Mouse (Mus musculus) heart, embryonic 11.5 days (tissue): ENCODE data around the gene Nup85. TPM values are rescaled to one million over a fixed set of nuclear protein-coding genes. Genes with fewer than 3 reads are reported as not detected.
"Not testable (repeated sequence)": the region's sequence is repeated elsewhere in the genome, so short reads cannot be mapped to it uniquely, and the experiment has no call there.

Experiments used
- ATAC-seq: fragments of 200-750 bp; cut with Nextera tagmentation; replicated peaks from 2 replicates; pipeline ENCODE4 v1.8.0; 2017; ENCODE audit warnings: moderate library complexity; ENCODE audit not compliant: insufficient number of reproducible peaks, low FRiP score, low TSS enrichment
- H3K27ac ChIP-seq: fragments of 300-500 bp; sonication (generic); 2 replicates; pipeline ENCODE4 v1.5.1; 2014; ENCODE audit warnings: mild to moderate bottlenecking, low read depth, low read length
- H3K27me3 ChIP-seq: fragments of 300-500 bp; sonication (generic); 2 replicates; pipeline ENCODE4 v1.6.1; 2014; ENCODE audit warnings: mild to moderate bottlenecking, low read length, mixed read lengths; ENCODE audit not compliant: control insufficient read depth, insufficient read depth
- H3K36me3 ChIP-seq: fragments of 300-500 bp; sonication (generic); 2 replicates; pipeline ENCODE4 v1.6.1; 2014; ENCODE audit warnings: mild to moderate bottlenecking, low read length, moderate library complexity, mixed read lengths; ENCODE audit not compliant: control insufficient read depth, insufficient read depth
- H3K4me1 ChIP-seq: fragments of 300-500 bp; sonication (generic); 2 replicates; pipeline ENCODE4 v1.6.1; 2014; ENCODE audit warnings: low read length; ENCODE audit not compliant: control insufficient read depth, insufficient read depth
- H3K4me2 ChIP-seq: fragments of 300-500 bp; sonication (generic); 2 replicates; pipeline ENCODE4 v1.6.1; 2014; ENCODE audit warnings: mild to moderate bottlenecking, moderate library complexity
- H3K4me3 ChIP-seq: fragments of 300-500 bp; sonication (generic); 2 replicates; pipeline ENCODE4 v1.5.1; 2014; ENCODE audit warnings: low read depth, low read length
- H3K9ac ChIP-seq: fragments of 300-500 bp; sonication (generic); 2 replicates; pipeline ENCODE4 v1.6.1; 2014; ENCODE audit warnings: mild to moderate bottlenecking, low read depth, low read length, moderate library complexity
- H3K9me3 ChIP-seq: fragments of 300-500 bp; sonication (generic); replicated peaks from 2 replicates; pipeline ENCODE4 v1.6.1; 2016; ENCODE audit warnings: low read length; ENCODE audit not compliant: control insufficient read depth
- WGBS: fragments of 180-500 bp; shearing (Covaris S2); extraction: QIAGEN DNeasy Blood & Tissue Kit; methylation state at CpG from one replicate; pipeline ENCODE4 v1.1.7; 2014; ENCODE audit not compliant: insufficient replicate concordance; 5-methylcytosine and 5-hydroxymethylcytosine counted together
- polyA plus RNA-seq: library from polyadenylated mRNA; unstranded; fragments of >200 nt; fragmentation: Nextera tagmentation; extraction: Ambion mirVana; gene quantifications from 2 replicates; pipeline ENCODE4 v1.2.1, GENCODE M21; 2014

Gene Nup85
- polyA plus RNA-seq, 1 experiment from 2014 or later: 131 TPM

- not testable (repeated sequence) for H3K4me1 ChIP-seq, H3K9me3 ChIP-seq, H3K9ac ChIP-seq, H3K4me3 ChIP-seq, H3K27ac ChIP-seq, H3K27me3 ChIP-seq, ATAC-seq, H3K4me2 ChIP-seq
- H3K36me3 ChIP-seq: peaks cover 25% of the 10 kb centered on the region
- 85% methylated on average over 3 of the region's 3 CpGs for WGBS
Measured at GRCm38 (mm10) chr11:115526446-115526845, 37.8 kb upstream of the Nup85 start.

- ATAC-seq: no peak
- H3K9me3 ChIP-seq: no peaks in the 10 kb centered on the region
Measured at GRCm38 (mm10) chr11:115534759-115535371, 29.4 kb upstream of the Nup85 start.

GRCm38 (mm10) chr11:115535401-115536037, 28.7 kb upstream of the Nup85 start:
- peak; percentile 62 for ATAC-seq
- H3K4me3 ChIP-seq: peak overlapping the region; percentile 95
- H3K9ac ChIP-seq: peak overlapping the region; percentile 98
- H3K27me3 ChIP-seq: no peaks in the 10 kb centered on the region
- peak overlapping the region; percentile 85 for H3K4me2 ChIP-seq
- H3K9me3 ChIP-seq: no peaks in the 10 kb centered on the region
- peaks cover 13% of the 10 kb centered on the region; the same call in 1 of the 2 replicates for H3K4me1 ChIP-seq
- peaks cover 21% of the 10 kb centered on the region for H3K36me3 ChIP-seq
- under 1% methylated on average over 75 of the region's 84 CpGs for WGBS
- H3K27ac ChIP-seq: peak overlapping the region; percentile 100

More at GRCm38 (mm10) chr11:115534759-115535371, 29.4 kb upstream of the Nup85 start:
- Histone ChIP-seq H3K4me1 (peaks cover 13% of the 10 kb centered on the region; the same call in 1 of the 2 replicates), H3K4me3 (peak overlapping the region; percentile 95), H3K36me3 (peaks cover 24% of the 10 kb centered on the region), H3K27me3 (no peaks in the 10 kb centered on the region), H3K4me2 (peak overlapping the region; percentile 85), H3K9ac (peak overlapping the region; percentile 98), H3K27ac (peak overlapping the region; percentile 100)
- WGBS: 8% methylated on average over 11 of the region's 11 CpGs

- Histone ChIP-seq H3K36me3 (peaks cover 19% of the 10 kb centered on the region), H3K9me3 (no peaks in the 10 kb centered on the region), H3K4me2 (peak within 1 kb of the TSS; percentile 85), H3K27me3 (no peaks in the 10 kb centered on the region), H3K4me3 (peak within 1 kb of the TSS; percentile 95), H3K9ac (peak within 1 kb of the TSS; percentile 98), H3K4me1 (peaks cover 13% of the 10 kb centered on the region; the same call in 1 of the 2 replicates), H3K27ac (peak within 1 kb of the TSS; percentile 100)
- ATAC-seq: peak; percentile 84
- WGBS: under 1% methylated on average over 63 of the region's 70 CpGs
Measured at GRCm38 (mm10) chr11:115536038-115536681, 28.1 kb upstream of the Nup85 start, which contains the start of gene Sumo2. TSS of gene Sumo2 (minus strand) at chr11:115536276.

- H3K9me3 ChIP-seq: no peaks in the 10 kb centered on the region
- H3K4me2 ChIP-seq: peak overlapping the region; percentile 85
- H3K27me3 ChIP-seq: no peaks in the 10 kb centered on the region
- peak overlapping the region; percentile 95; the same call in 1 of the 2 replicates for H3K4me3 ChIP-seq
- H3K9ac ChIP-seq: peak overlapping the region; percentile 57; the same call in 1 of the 2 replicates
- peak overlapping the region; percentile 100 for H3K27ac ChIP-seq
- no peak for ATAC-seq
- H3K36me3 ChIP-seq: peaks cover 16% of the 10 kb centered on the region
- 85% methylated on average over 10 of the region's 10 CpGs for WGBS
- H3K4me1 ChIP-seq: peaks cover 13% of the 10 kb centered on the region; the same call in 1 of the 2 replicates
Measured at GRCm38 (mm10) chr11:115536856-115537568, 27.2 kb upstream of the Nup85 start.

- Histone ChIP-seq H3K4me1 (peaks cover 13% of the 10 kb centered on the region; the same call in 1 of the 2 replicates), H3K9ac (no peak overlapping the region), H3K4me2 (no peak overlapping the region), H3K9me3 (no peaks in the 10 kb centered on the region), H3K36me3 (peaks cover 7% of the 10 kb centered on the region), H3K27ac (no peak overlapping the region), H3K4me3 (no peak overlapping the region), H3K27me3 (no peaks in the 10 kb centered on the region)
- WGBS: 59% methylated on average over 2 of the region's 2 CpGs
- no peak for ATAC-seq
Measured at GRCm38 (mm10) chr11:115538045-115538444, 26.2 kb upstream of the Nup85 start.

- ATAC-seq: no peak
- H3K27ac ChIP-seq: no peak overlapping the region
- H3K9ac ChIP-seq: no peak overlapping the region
- WGBS: 72% methylated on average over 4 of the region's 4 CpGs
- H3K4me2 ChIP-seq: no peak overlapping the region
- no peaks in the 10 kb centered on the region for H3K9me3 ChIP-seq
- H3K36me3 ChIP-seq: no peaks in the 10 kb centered on the region
- no peak overlapping the region for H3K4me3 ChIP-seq
- H3K27me3 ChIP-seq: no peaks in the 10 kb centered on the region
- no peaks in the 10 kb centered on the region for H3K4me1 ChIP-seq
Measured at GRCm38 (mm10) chr11:115543571-115543970, 20.7 kb upstream of the Nup85 start.

- Histone ChIP-seq H3K27ac (no peak overlapping the region), H3K9ac (no peak overlapping the region), H3K9me3 (no peaks in the 10 kb centered on the region), H3K4me1 (no peaks in the 10 kb centered on the region), H3K27me3 (no peaks in the 10 kb centered on the region), H3K4me3 (no peak overlapping the region), H3K36me3 (no peaks in the 10 kb centered on the region), H3K4me2 (no peak overlapping the region)
- no peak for ATAC-seq
- WGBS: 53% methylated on average over 4 of the region's 4 CpGs
Measured at GRCm38 (mm10) chr11:115552783-115553182, 11.5 kb upstream of the Nup85 start.
